In the genomic region with DNA sequence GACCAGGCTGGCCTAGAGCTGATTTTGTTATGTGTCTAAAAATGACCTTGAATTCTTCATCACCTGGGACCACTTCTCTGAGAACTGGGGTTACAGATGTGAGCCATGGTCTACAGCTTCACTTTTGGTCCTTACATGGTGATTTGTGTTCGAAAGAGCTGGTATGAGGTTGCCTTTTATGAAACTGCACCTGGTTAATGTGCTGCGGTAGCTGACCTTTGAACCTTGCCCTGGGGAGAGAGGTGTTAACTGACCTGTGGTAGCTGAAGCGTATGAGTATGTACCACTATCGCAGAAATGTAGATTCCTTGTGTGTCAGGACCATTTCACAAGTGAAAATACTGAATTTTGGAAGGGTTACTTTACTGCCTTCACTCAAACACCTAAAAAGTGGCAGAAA, we compare ENCODE assay signal across 23 mouse cellular contexts.
DNase-seq lines count a peak whose midpoint lies in the region; ATAC-seq and TF ChIP-seq lines count a peak whose summit lies in the region.
"Had no signal": no experiment of that assay in that cellular context is flagged by ENCODE, and none has a peak within 500 bp of the region (broad histone marks: within the 10 kb centered on the region; RNA-seq: fewer than 3 reads in every experiment).

No protein-coding gene starts in this region.

- TF ChIP-seq POLR2A in kidney, adult 2 months (IDR thresholded peaks at IDR 0.05; ENCODE audit: low read depth, low read length), result no peak
- TF ChIP-seq POLR2A in myocyte (IDR thresholded peaks at IDR 0.05; ENCODE audit: insufficient read length, low read depth), result no peak

- H3K4me1 ChIP-seq in kidney, adult 2 months (ENCODE audit: control insufficient read depth, insufficient read depth, low read length), result peaks cover 6% of the 10 kb centered on the region; the same call in 1 of the 2 replicates
- peaks cover 10% of the 10 kb centered on the region; the same call in 1 of the 2 replicates for H3K4me1 ChIP-seq in kidney, embryonic 16.5 days (ENCODE audit: insufficient read depth, low read length)
- H3K4me1 ChIP-seq: forebrain, embryonic 15.5 days; intestine, embryonic 15.5 days; lung, embryonic 15.5 days had no signal

- no peak for ATAC-seq in kidney, embryonic 16.5 days (ENCODE audit: low FRiP score, low TSS enrichment)
- ATAC-seq: forebrain, embryonic 15.5 days; hindbrain, postnatal 0 days; intestine, embryonic 15.5 days had no signal

- DNase-seq in kidney, adult 2 months, result peak; percentile 84
- peak; percentile 47 to 51 for DNase-seq in kidney, adult 8-10 months
- peak; percentile 34 for DNase-seq in kidney, postnatal 10 days
- DNase-seq in heart, postnatal 14 days, result no peak
- DNase-seq: adrenal gland, postnatal 36 days; B cell, adult 2 months; cerebellum, adult 9-10 months; cerebellum, postnatal 36 days; gastrocnemius, adult 2 months; gastrocnemius, postnatal 36 days; heart, adult 2 months; layer of hippocampus, postnatal 36 days; left cerebral cortex, postnatal 4 days; liver had no signal

- H3K79me2 ChIP-seq in myocyte (ENCODE audit: control insufficient read depth, insufficient read depth), result no peaks in the 10 kb centered on the region

- H3K4me2 ChIP-seq in kidney, embryonic 16.5 days (replicated peaks; ENCODE audit: low read depth, low read length), result no peak overlapping the region
- peak overlapping the region; percentile 48 for H3K4me2 ChIP-seq in myocyte (ENCODE audit: low read depth)
- H3K4me2 ChIP-seq: embryonic facial prominence, embryonic 13.5 days; forebrain, embryonic 15.5 days; intestine, embryonic 15.5 days; lung, embryonic 15.5 days; midbrain, embryonic 12.5 days had no signal

- no peak overlapping the region for H3K4me3 ChIP-seq in kidney, adult 2 months (ENCODE audit: insufficient read depth, low read depth, low read length)
- H3K4me3 ChIP-seq in kidney, embryonic 16.5 days (ENCODE audit: low read length), result no peak overlapping the region
- H3K4me3 ChIP-seq in myocyte, result no peak overlapping the region
- H3K4me3 ChIP-seq: embryonic facial prominence, embryonic 13.5 days; forebrain, embryonic 10.5 days; forebrain, embryonic 15.5 days; gastrocnemius, adult 2 months; heart, adult 2 months; intestine, embryonic 15.5 days; lung, embryonic 15.5 days; midbrain, embryonic 12.5 days had no signal

- no peaks in the 10 kb centered on the region for H3K36me3 ChIP-seq in kidney, adult 2 months (ENCODE audit: control insufficient read depth, insufficient read depth, low read length)
- H3K36me3 ChIP-seq in kidney, embryonic 16.5 days (ENCODE audit: insufficient read depth, low read length), result no peaks in the 10 kb centered on the region
- no peaks in the 10 kb centered on the region for H3K36me3 ChIP-seq in myocyte (ENCODE audit: control insufficient read depth, insufficient read depth)
- H3K36me3 ChIP-seq: embryonic facial prominence, embryonic 13.5 days; forebrain, embryonic 10.5 days; forebrain, embryonic 15.5 days; intestine, embryonic 15.5 days; lung, embryonic 15.5 days; midbrain, embryonic 12.5 days had no signal

- WGBS in kidney, adult 2 months, result 37% methylated on average over 4 of the region's 4 CpGs
- WGBS in kidney, embryonic 16.5 days, result 42% methylated on average over 4 of the region's 4 CpGs

- no peak overlapping the region for H3ac ChIP-seq in myocyte (ENCODE audit: control insufficient read depth, insufficient read length)

- no peak overlapping the region; the same call in 1 of the 2 replicates for H3K27ac ChIP-seq in kidney, adult 2 months (ENCODE audit: insufficient read depth, low read depth, low read length)
- no peak overlapping the region for H3K27ac ChIP-seq in kidney, embryonic 16.5 days (ENCODE audit: low read length)
- H3K27ac ChIP-seq: embryonic facial prominence, embryonic 13.5 days; forebrain, embryonic 10.5 days; forebrain, embryonic 15.5 days; gastrocnemius, adult 2 months; heart, adult 2 months; hindbrain, postnatal 0 days; intestine, embryonic 15.5 days; lung, embryonic 15.5 days; midbrain, embryonic 12.5 days had no signal

- intact Hi-C loops in heart, postnatal 14 days (cut with DNase I), result no loop called here

- no peak for TF ChIP-seq CTCF in kidney, adult 2 months (conservative IDR thresholded peaks at IDR 0.05; ENCODE audit: insufficient read depth, insufficient read length, low read depth, low read length)

- no peak overlapping the region for H3K9ac ChIP-seq in kidney, embryonic 16.5 days (replicated peaks; ENCODE audit: low read length)
- H3K9ac ChIP-seq: embryonic facial prominence, embryonic 13.5 days; forebrain, embryonic 15.5 days; intestine, embryonic 15.5 days; lung, embryonic 15.5 days; midbrain, embryonic 12.5 days had no signal

- H3K27me3 ChIP-seq in kidney, adult 2 months (replicated peaks; ENCODE audit: control insufficient read depth, insufficient read depth, low read length), result no peaks in the 10 kb centered on the region
- no peaks in the 10 kb centered on the region for H3K27me3 ChIP-seq in kidney, embryonic 16.5 days (ENCODE audit: insufficient read depth, low read length)
- H3K27me3 ChIP-seq in myocyte (ENCODE audit: control insufficient read depth, insufficient read depth, insufficient read length), result no peaks in the 10 kb centered on the region
- H3K27me3 ChIP-seq: embryonic facial prominence, embryonic 13.5 days; forebrain, embryonic 15.5 days; intestine, embryonic 15.5 days; lung, embryonic 15.5 days; midbrain, embryonic 12.5 days had no signal

- no peaks in the 10 kb centered on the region for H3K9me3 ChIP-seq in kidney, embryonic 16.5 days (ENCODE audit: low read length)
- H3K9me3 ChIP-seq: embryonic facial prominence, embryonic 13.5 days; forebrain, embryonic 10.5 days; forebrain, embryonic 15.5 days; intestine, embryonic 15.5 days; lung, embryonic 15.5 days; midbrain, embryonic 12.5 days had no signal

TF ChIP-seq in myocyte, 11 proteins besides CTCF, POLR2A, EP300 and RAD21:
- TF ChIP-seq CEBPB (IDR thresholded peaks at IDR 0.05; ENCODE audit: insufficient read depth, poor library complexity, severe bottlenecking), result no peak
- no peak for TF ChIP-seq REST (IDR thresholded peaks at IDR 0.05; ENCODE audit: insufficient read depth, insufficient read length)
- TF ChIP-seq E2F4 (IDR thresholded peaks at IDR 0.05; ENCODE audit: insufficient read depth), result no peak
- TF ChIP-seq POLR2AphosphoS2 (IDR thresholded peaks at IDR 0.05; ENCODE audit: insufficient read length, low read depth), result no peak
- TF ChIP-seq MYOD1 (IDR thresholded peaks at IDR 0.05; ENCODE audit: control insufficient read depth in 1 of 3, insufficient read length in 2 of 3, low read depth in 2 of 3), result no peak
- no peak for TF ChIP-seq MYOG (IDR thresholded peaks at IDR 0.05; ENCODE audit: control insufficient read depth in 1 of 3, insufficient read depth in 1 of 3, insufficient read length in 2 of 3, low read depth in 2 of 3)
- no peak for TF ChIP-seq TCF3 (IDR thresholded peaks at IDR 0.05; ENCODE audit: insufficient read length, low read depth)
- TF ChIP-seq MAX (IDR thresholded peaks at IDR 0.05; ENCODE audit: low read depth), result no peak
- no peak for TF ChIP-seq TCF12 (IDR thresholded peaks at IDR 0.05; ENCODE audit: insufficient read depth, poor library complexity, severe bottlenecking)
- no peak for TF ChIP-seq SRF (IDR thresholded peaks at IDR 0.05; ENCODE audit: control insufficient read depth, insufficient read length, low read depth)
- TF ChIP-seq USF1 (IDR thresholded peaks at IDR 0.05; ENCODE audit: low read depth), result no peak

Comparison
In these comparisons a context has a peak if more than half of its experiments do, and no peak if none do; other contexts are left out.
1. DNase-seq: peak in kidney, adult 2 months (single experiment), kidney, adult 8-10 months (2 of 2) and kidney, postnatal 10 days (single experiment); none in heart, postnatal 14 days (0 of 2).